Mouse (Mus musculus) ES-E14 (cell line): ENCODE data around the gene Sash1. TPM values are rescaled to one million over a fixed set of nuclear protein-coding genes. Genes with fewer than 3 reads are reported as not detected.

Experiments used
- DNase-seq: peaks from one replicate; pipeline ENCODE4 v3.0.0-alpha.2; 2013; ENCODE audit warnings: low read depth, low spot score
- H3K27ac ChIP-seq: 2 replicates; pipeline ENCODE4 v1.5.1; 2012; ENCODE audit warnings: low read depth, mild to moderate bottlenecking, low read length, moderate library complexity, mixed read lengths; ENCODE audit not compliant: poor library complexity, insufficient read depth, severe bottlenecking
- H3K36me3 ChIP-seq: 2 replicates; pipeline ENCODE4 v1.6.1; 2012; ENCODE audit warnings: mild to moderate bottlenecking, low read length, moderate library complexity, mixed read lengths; ENCODE audit not compliant: control insufficient read depth, poor library complexity, insufficient read depth, severe bottlenecking
- H3K4me1 ChIP-seq, 2 experiments: fragments of 150-350 bp in 1 of 2; sonication (generic) in 1 of 2; 2 replicates each; pipeline ENCODE4 v1.6.1; 2012; ENCODE audit warnings: low read length in 2 of 2, mild to moderate bottlenecking in 1 of 2, mixed read lengths in 1 of 2; ENCODE audit not compliant: control insufficient read depth in 2 of 2, insufficient read depth in 2 of 2, poor library complexity in 1 of 2
- H3K4me3 ChIP-seq, 2 experiments: fragments of 150-350 bp in 1 of 2; sonication (generic) in 1 of 2; 2 replicates each; pipeline ENCODE4 v1.5.1; 2012; ENCODE audit warnings: low read length in 2 of 2, low read depth in 1 of 2, mild to moderate bottlenecking in 1 of 2, mixed read lengths in 1 of 2; ENCODE audit not compliant: insufficient read depth in 1 of 2, poor library complexity in 1 of 2, severe bottlenecking in 1 of 2
- H3K9ac ChIP-seq: 2 replicates; pipeline ENCODE4 v1.6.1; 2012; ENCODE audit warnings: low read depth, mild to moderate bottlenecking, low read length, mixed read lengths; ENCODE audit not compliant: poor library complexity, insufficient read depth, severe bottlenecking
- H3K9me3 ChIP-seq: fragments of 150-350 bp; sonication (generic); 2 replicates; pipeline ENCODE4 v1.6.1; 2012; ENCODE audit warnings: low read depth, mild to moderate bottlenecking, low read length; ENCODE audit not compliant: control insufficient read depth, insufficient read depth
- CHD2 ChIP-seq: IDR thresholded peaks from 2 replicates; pipeline ENCODE4 v1.6.1; 2014; ENCODE audit warnings: mild to moderate bottlenecking, low read depth, low read length, inconsistent platforms
- HCFC1 ChIP-seq: IDR thresholded peaks from 2 replicates; pipeline ENCODE4 v1.6.1; 2012; ENCODE audit warnings: low read length, inconsistent platforms, borderline replicate concordance; ENCODE audit not compliant: insufficient read depth
- MAFK ChIP-seq: IDR thresholded peaks from 2 replicates; pipeline ENCODE4 v1.6.1; 2014; ENCODE audit warnings: mild to moderate bottlenecking, low read depth, low read length, inconsistent platforms; ENCODE audit not compliant: insufficient read depth
- ZC3H11A ChIP-seq: IDR thresholded peaks from 2 replicates; pipeline ENCODE4 v1.6.1; 2012; ENCODE audit warnings: low read depth, mild to moderate bottlenecking, inconsistent platforms, low read length, borderline replicate concordance
- ZNF384 ChIP-seq: IDR thresholded peaks from 2 replicates; pipeline ENCODE4 v1.6.1; 2012; ENCODE audit warnings: low read depth, low read length, inconsistent platforms
- in situ Hi-C, 2 experiments: fragments of 600-800 bp; cut with MboI; formaldehyde crosslinking; loops; one replicate each; pipeline ENCODE4 v1.15.1; 2025; ENCODE audit warnings: low sequenced_read_pairs in 2 of 2, inconsistent platforms in 1 of 2; ENCODE audit not compliant: unreplicated experiment in 2 of 2
- total RNA-seq: library from RNA; depleted of rRNA; stranded (reverse); fragments of 300-350 nt; gene quantifications from 2 replicates; pipeline ENCODE4 v1.2.3, GENCODE M21; 2012

Sash1 gene
- total RNA-seq, 1 experiment, result 16.8 TPM

- Histone ChIP-seq H3K9me3 (no peaks in the 10 kb centered on the region), H3K4me3 (no peak overlapping the region), H3K27ac (no peak overlapping the region), H3K4me1 (peaks cover 0 to 5% of the 10 kb centered on the region in 2 experiments; a peak in 1 of 4 replicates), H3K9ac (no peak overlapping the region), H3K36me3 (peaks cover 3% of the 10 kb centered on the region; the same call in 1 of the 2 replicates)
- no peak for TF ChIP-seq MAFK
- TF ChIP-seq ZC3H11A, result no peak
- no peak for TF ChIP-seq HCFC1
- no peak for TF ChIP-seq CHD2
- no peak for TF ChIP-seq ZNF384
- in situ Hi-C loops, result no loop called here
- DNase-seq, result no peak
These were observed 72.6 kb downstream of the Sash1 start for GRCm38 (mm10) chr10:8813259-8813658.

GRCm38 (mm10) chr10:8812807-8813206, 73.1 kb downstream of the Sash1 start:
- peaks cover 3% of the 10 kb centered on the region; the same call in 1 of the 2 replicates for H3K36me3 ChIP-seq
- no peak for DNase-seq
- no peak overlapping the region for H3K4me3 ChIP-seq
- no peaks in the 10 kb centered on the region for H3K9me3 ChIP-seq
- TF ChIP-seq HCFC1 (no peak), MAFK (no peak), CHD2 (no peak), ZC3H11A (no peak)
- no peak overlapping the region for H3K27ac ChIP-seq
- in situ Hi-C loops, result no loop called here
- H3K9ac ChIP-seq, result no peak overlapping the region
- H3K4me1 ChIP-seq, result peaks cover 0 to 5% of the 10 kb centered on the region in 2 experiments; a peak in 1 of 4 replicates

- Histone ChIP-seq H3K36me3 (peaks cover 3% of the 10 kb centered on the region; the same call in 1 of the 2 replicates), H3K27ac (no peak overlapping the region), H3K4me1 (no peaks in the 10 kb centered on the region), H3K4me3 (no peak overlapping the region), H3K9me3 (no peaks in the 10 kb centered on the region), H3K9ac (no peak overlapping the region)
- in situ Hi-C loops, result no loop called here
- no peak for TF ChIP-seq MAFK
- no peak for TF ChIP-seq ZC3H11A
- no peak for TF ChIP-seq CHD2
- no peak for TF ChIP-seq ZNF384
- no peak for TF ChIP-seq HCFC1
- DNase-seq, result no peak
These were observed 74.4 kb downstream of the Sash1 start for GRCm38 (mm10) chr10:8811261-8812039.

- Histone ChIP-seq H3K27ac (no peak overlapping the region), H3K4me3 (no peak overlapping the region), H3K4me1 (no peaks in the 10 kb centered on the region), H3K9me3 (no peaks in the 10 kb centered on the region), H3K9ac (no peak overlapping the region), H3K36me3 (peaks cover 5% of the 10 kb centered on the region; the same call in 1 of the 2 replicates)
- in situ Hi-C loops, result no loop called here
- TF ChIP-seq MAFK, result no peak
- no peak for TF ChIP-seq CHD2
- TF ChIP-seq ZNF384, result no peak
- no peak for TF ChIP-seq HCFC1
- TF ChIP-seq ZC3H11A, result no peak
- DNase-seq, result no peak
These were observed 75.4 kb downstream of the Sash1 start for GRCm38 (mm10) chr10:8810496-8810895.
